Mouse (Mus musculus) liver, adult 2 months (tissue): ENCODE measurements at regions not wholly inside any gene's neighbourhood (a gene's known extent, or its start where the extent isn't known, plus 50 kb on each side); places are given as distances from the start of the nearest gene placed in this dataset.

Experiments
- CTCF ChIP-seq: fragments of 200-500 bp; IDR thresholded peaks from 2 replicates; pipeline ENCODE4 v1.5.1; 2011; ENCODE audit warnings: low read depth, low read length, control low read depth
- POLR2A ChIP-seq: fragments of 200-500 bp; IDR thresholded peaks from 2 replicates; pipeline ENCODE4 v1.6.1; 2011; ENCODE audit warnings: low read length, control low read depth; ENCODE audit not compliant: insufficient read depth; ENCODE audit errors: extremely low read depth

DNA sequence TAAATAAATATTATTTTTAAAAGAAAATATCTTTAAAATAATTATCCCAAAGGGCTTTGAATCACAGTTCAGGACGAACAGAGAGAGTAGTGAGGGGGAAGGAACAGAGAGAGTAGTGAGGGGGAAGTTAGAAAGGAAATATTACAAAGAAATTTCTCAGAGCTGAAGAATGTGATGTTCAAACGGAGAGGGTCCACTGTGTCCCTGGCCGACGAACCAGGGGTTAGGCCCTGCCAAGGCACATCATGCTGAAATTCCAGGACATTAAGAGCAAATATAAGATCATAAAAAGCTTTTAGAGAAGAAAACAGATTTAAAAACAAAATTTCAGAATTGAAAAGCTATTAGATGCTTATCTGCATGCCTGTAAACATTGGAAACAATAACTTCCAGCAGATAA is 61.6 kb downstream of the Skor1 start:
- TF ChIP-seq CTCF (no peak), POLR2A (no peak)
